Mouse (Mus musculus): Measurements from ENCODE around the gene Aoc1. TPM values are rescaled to one million over a fixed set of nuclear protein-coding genes. Genes with fewer than 3 reads are reported as not detected.
"Not testable (repeated sequence)": the region's sequence is repeated elsewhere in the genome, so short reads cannot be mapped to it uniquely, and the experiment has no call there.

The Aoc1 gene
- polyA plus RNA-seq, 1 experiment = not detected

DNA sequence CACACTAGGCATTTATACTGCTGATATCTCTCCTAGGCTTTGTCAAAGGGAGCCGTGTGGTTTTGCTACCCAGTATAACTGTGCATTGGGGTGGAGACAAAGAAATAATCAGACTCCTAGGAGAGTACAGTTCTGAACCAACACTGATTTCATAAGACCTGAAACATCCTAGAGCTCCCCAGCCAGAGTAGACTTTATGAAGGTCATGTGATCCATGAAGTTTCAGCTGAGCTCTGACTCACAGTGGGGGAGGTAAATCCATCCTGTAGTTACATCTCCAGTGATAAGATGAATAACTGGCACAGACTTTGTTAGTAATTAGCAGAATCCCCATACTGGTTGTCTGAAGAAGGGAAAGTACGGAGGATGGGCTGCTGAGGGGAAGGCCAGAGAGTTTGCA is 2.9 kb upstream of the Aoc1 start:
- H3K4me3 ChIP-seq (replicated peaks) = no peak overlapping the region
- H3K27me3 ChIP-seq (replicated peaks) = peaks cover 22% of the 10 kb centered on the region
- TF ChIP-seq GATA1 (IDR thresholded peaks at IDR 0.05; ENCODE audit: borderline replicate concordance, low read length) = no peak
- no peak for TF ChIP-seq FLI1 (IDR thresholded peaks at IDR 0.05; ENCODE audit: low read length)
- H3K36me3 ChIP-seq (replicated peaks; ENCODE audit: low read length) = no peaks in the 10 kb centered on the region
- H3K9me3 ChIP-seq = no peaks in the 10 kb centered on the region
- no peaks in the 10 kb centered on the region for H3K4me1 ChIP-seq

DNA sequence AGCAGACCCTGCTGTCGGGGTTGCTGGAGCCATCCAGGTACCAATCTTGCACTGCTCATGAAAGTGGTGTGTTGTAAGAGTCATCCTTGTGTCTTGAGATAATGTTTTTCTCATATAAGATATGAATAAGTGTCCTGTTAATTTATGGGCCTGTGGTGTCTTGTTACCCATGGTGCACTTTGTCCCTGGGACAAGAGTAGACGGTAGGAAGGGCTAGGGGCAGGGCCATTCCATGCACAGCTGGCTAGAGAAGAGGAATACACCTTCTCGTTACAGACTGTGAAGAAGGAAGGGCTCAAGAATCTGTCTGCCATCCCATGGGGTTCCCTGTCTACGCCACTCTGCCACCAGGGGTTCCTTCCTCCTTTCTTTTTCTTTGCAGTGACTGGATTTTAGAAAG is 1.9 kb downstream of the Aoc1 start:
- H3K4me1 ChIP-seq = no peaks in the 10 kb centered on the region
- H3K4me3 ChIP-seq (replicated peaks) = no peak overlapping the region
- H3K27me3 ChIP-seq (replicated peaks) = peaks cover 15% of the 10 kb centered on the region
- no peaks in the 10 kb centered on the region for H3K9me3 ChIP-seq
- no peak for TF ChIP-seq GATA1 (IDR thresholded peaks at IDR 0.05; ENCODE audit: borderline replicate concordance, low read length)
- no peak for TF ChIP-seq FLI1 (IDR thresholded peaks at IDR 0.05; ENCODE audit: low read length)
- H3K36me3 ChIP-seq (replicated peaks; ENCODE audit: low read length) = no peaks in the 10 kb centered on the region

DNA sequence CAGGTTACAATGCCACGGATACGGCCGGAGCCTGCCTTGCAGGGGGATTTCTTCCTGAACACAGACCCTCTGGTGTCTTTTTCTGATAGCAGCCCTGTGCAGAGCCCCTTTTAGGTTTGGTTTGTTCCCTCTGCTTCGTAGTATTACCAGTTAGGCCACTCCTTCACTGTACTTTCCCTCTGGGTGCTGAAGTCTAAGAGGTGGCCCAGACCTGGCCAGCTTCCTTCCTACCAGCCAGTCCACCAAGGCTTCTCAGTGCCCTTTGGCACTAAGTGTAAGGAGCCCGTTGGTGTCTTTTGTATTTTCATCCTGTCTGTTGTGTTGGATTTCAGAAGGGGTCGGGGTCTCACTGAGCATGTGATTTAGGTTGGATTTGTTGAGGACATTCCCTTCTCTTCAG is 2.8 kb downstream of the Aoc1 start:
- H3K27me3 ChIP-seq (replicated peaks) = peaks cover 12% of the 10 kb centered on the region
- no peak overlapping the region for H3K4me3 ChIP-seq (replicated peaks)
- no peaks in the 10 kb centered on the region for H3K36me3 ChIP-seq (replicated peaks; ENCODE audit: low read length)
- no peaks in the 10 kb centered on the region for H3K9me3 ChIP-seq
- no peaks in the 10 kb centered on the region for H3K4me1 ChIP-seq
- TF ChIP-seq FLI1 (IDR thresholded peaks at IDR 0.05; ENCODE audit: low read length) = no peak
- TF ChIP-seq GATA1 (IDR thresholded peaks at IDR 0.05; ENCODE audit: borderline replicate concordance, low read length) = no peak

DNA sequence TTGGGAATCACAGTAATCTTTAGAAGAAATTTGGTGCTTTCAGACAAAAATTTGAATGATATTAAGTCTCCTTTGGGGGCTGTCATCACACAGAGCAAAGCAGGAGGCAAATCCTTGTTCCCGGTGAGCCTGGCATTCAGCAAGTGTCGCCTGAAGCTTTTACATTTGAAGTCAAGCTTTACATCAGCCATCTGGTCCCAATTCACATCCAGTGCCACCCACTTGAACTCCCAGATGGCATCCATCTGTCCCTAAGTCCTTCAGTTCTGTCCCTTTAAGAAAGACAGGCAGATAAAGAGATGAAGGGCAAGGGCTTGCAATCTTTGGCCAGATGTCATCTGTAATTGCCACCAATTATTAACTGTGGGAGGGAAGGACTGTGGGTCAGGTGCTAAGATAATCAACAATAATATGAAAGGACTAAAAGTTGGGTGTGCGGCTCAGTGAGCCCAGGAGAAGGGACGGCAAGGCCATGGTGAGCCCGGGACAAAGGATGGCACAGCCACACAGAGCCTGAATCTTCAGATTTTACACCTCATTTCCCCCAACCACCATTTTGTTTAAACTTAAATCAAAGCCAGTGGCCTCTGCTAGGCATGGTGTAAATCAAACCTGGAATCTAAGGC is 3.9 kb downstream of the Aoc1 start:
- H3K4me1 ChIP-seq = no peaks in the 10 kb centered on the region
- no peak overlapping the region for H3K4me3 ChIP-seq (replicated peaks)
- H3K9me3 ChIP-seq = no peaks in the 10 kb centered on the region
- TF ChIP-seq GATA1 (IDR thresholded peaks at IDR 0.05; ENCODE audit: borderline replicate concordance, low read length) (no peak), FLI1 (IDR thresholded peaks at IDR 0.05; ENCODE audit: low read length) (no peak)
- peaks cover 9% of the 10 kb centered on the region for H3K27me3 ChIP-seq (replicated peaks)
- H3K36me3 ChIP-seq (replicated peaks; ENCODE audit: low read length) = no peaks in the 10 kb centered on the region

DNA sequence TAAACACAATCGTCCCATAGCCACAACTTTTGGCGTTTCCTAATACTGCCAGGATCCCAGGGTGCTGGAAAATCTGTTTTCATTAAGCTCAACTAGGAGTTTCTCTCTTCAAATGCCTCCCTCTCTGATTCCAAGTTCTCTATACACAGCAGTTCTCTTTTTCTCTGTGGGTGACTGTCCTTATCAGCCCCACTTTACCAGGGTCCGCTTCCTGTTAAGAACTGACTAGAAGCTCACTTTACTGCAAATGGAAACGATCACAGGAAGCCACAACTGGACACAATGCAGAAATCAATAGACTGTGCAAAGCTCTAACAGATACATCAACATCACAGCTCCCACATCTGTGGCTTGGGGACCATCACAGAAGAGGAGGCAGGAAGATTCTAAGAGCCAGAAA is 21.5 kb downstream of the Aoc1 start:
- H3K4me1 ChIP-seq = peaks cover 16% of the 10 kb centered on the region
- TF ChIP-seq FLI1 (IDR thresholded peaks at IDR 0.05; ENCODE audit: low read length) = no peak
- peaks cover 10% of the 10 kb centered on the region; the same call in 1 of the 2 replicates for H3K9me3 ChIP-seq
- no peak overlapping the region for H3K4me3 ChIP-seq (replicated peaks)
- H3K36me3 ChIP-seq (replicated peaks; ENCODE audit: low read length) = no peaks in the 10 kb centered on the region
- no peaks in the 10 kb centered on the region for H3K27me3 ChIP-seq (replicated peaks)

DNA sequence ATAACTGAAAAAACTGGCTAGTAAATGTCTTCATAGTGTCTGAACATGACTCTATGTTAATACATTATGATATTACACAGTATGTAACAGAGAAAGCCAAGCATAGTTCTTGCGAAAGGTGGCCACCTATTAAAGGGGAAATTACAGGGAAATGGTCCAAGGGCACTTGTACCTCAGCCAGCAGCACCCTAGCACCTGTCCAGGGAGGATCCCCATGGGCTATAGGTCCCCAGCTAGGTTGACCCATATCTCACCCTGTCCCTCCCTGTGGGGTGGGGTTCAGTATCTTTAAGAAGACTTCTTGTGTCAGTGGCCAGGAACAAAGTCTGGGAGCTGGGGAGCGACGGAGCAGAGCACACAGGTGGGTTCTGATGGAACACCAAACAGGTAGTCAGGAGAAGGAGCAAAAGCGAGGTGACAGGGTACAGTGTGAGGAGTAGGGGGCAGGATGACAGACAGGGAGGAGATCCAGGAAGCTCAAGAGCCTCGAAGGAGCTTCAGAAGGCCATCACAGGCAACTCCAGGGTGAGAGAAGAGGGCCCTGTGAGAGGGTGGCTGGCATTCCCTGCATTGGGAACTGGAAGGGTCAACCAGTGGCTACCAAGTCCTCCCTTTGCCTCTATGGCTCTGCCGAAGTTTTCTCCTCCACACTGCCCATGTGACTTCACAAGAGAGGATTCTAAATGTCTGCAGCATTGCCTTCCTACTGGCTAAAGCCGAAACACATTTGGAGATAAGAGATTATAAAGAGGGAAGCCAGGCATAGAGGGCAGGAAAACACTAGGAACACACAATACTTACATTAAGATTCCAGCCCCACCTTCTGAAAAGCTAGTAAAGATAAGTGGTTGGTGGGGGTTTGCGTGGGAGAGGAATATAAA is 22.5 kb downstream of the Aoc1 start:
- Histone ChIP-seq H3K27me3 (replicated peaks) (no peaks in the 10 kb centered on the region), H3K4me3 (replicated peaks) (no peak overlapping the region), H3K4me1 (peaks cover 16% of the 10 kb centered on the region), H3K9me3 (peaks cover 10% of the 10 kb centered on the region; the same call in 1 of the 2 replicates), H3K36me3 (replicated peaks; ENCODE audit: low read length) (no peaks in the 10 kb centered on the region)
- TF ChIP-seq FLI1 (IDR thresholded peaks at IDR 0.05; ENCODE audit: low read length) = no peak
- no peak for TF ChIP-seq GATA1 (IDR thresholded peaks at IDR 0.05; ENCODE audit: borderline replicate concordance, low read length)

DNA sequence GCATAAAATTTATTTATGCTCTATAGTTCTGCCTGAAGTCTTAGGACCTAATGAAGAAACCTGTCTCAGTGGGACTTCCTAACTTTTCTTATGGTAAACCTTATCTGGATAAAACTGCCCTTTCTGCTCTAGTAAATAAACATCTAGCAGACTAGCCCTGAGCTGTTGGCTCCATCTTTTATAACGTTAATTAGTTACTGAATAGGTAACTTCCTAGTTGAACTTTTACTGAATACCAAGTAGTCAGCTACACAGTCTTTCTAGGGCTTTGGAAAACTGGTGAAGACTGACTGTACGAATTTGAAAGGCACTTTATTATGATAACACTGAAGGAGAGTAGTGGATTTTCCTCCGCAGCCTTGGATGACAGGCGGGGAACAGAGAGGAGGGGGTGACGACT is 23.2 kb downstream of the Aoc1 start:
- Histone ChIP-seq H3K4me3 (replicated peaks) (no peak overlapping the region), H3K27me3 (replicated peaks) (no peaks in the 10 kb centered on the region), H3K36me3 (replicated peaks; ENCODE audit: low read length) (no peaks in the 10 kb centered on the region), H3K4me1 (peaks cover 16% of the 10 kb centered on the region), H3K9me3 (peaks cover 10% of the 10 kb centered on the region; the same call in 1 of the 2 replicates)
- TF ChIP-seq GATA1 (IDR thresholded peaks at IDR 0.05; ENCODE audit: borderline replicate concordance, low read length) (no peak), FLI1 (IDR thresholded peaks at IDR 0.05; ENCODE audit: low read length) (no peak)

DNA sequence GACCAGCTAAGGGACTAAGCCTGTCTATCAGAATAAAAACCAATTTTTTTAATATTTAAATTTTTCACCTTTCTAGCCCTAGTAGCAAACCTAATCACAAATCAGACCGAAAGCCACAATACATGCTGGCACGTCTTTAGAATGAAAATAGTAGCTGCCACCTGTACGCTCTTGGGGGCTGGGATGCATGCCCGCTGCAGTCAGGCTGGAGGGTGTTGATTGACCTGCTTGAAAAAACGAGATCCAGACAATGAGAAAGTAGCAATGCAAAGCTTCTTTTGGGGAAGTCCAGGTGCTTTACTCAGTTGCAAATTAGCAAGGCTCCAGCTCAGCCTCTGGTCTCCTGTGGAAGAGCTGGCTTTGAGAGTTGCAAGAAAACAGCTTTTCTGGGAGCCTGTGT is 24.3 kb downstream of the Aoc1 start:
- Histone ChIP-seq H3K36me3 (replicated peaks; ENCODE audit: low read length) (no peaks in the 10 kb centered on the region), H3K4me3 (replicated peaks) (no peak overlapping the region), H3K9me3 (peaks cover 10% of the 10 kb centered on the region; the same call in 1 of the 2 replicates), H3K4me1 (peaks cover 16% of the 10 kb centered on the region), H3K27me3 (replicated peaks) (no peaks in the 10 kb centered on the region)
- TF ChIP-seq FLI1 (IDR thresholded peaks at IDR 0.05; ENCODE audit: low read length) (no peak), GATA1 (IDR thresholded peaks at IDR 0.05; ENCODE audit: borderline replicate concordance, low read length) (no peak)

DNA sequence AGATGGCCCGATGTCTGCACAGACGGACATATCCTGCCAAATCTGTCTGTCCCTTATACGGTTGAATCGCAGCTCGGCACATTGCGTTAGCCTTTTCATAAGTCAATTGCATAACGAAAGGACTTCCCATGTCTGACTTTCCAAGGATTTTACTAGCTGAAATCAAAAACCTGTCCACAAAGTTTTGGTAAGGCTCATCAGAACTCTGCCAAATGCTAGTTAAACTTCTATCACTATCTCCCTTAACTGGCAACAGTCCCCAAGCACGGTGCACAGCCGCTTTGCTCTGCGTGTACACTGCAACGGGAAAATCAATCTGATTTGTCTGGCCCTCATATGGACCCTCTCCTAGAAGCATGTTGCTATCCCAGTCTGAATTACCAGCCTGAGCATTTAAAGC is 28.6 kb downstream of the Aoc1 start:
- peaks cover 10% of the 10 kb centered on the region for H3K27me3 ChIP-seq (replicated peaks)
- H3K4me1 ChIP-seq; H3K9me3 ChIP-seq; H3K36me3 ChIP-seq (replicated peaks; ENCODE audit: low read length); H3K4me3 ChIP-seq (replicated peaks): not testable (repeated sequence)

Measured in megakaryocyte, embryonic 14.5 days (primary cell).